Mouse (Mus musculus): ENCODE results near the gene Gstk1.

Gene Gstk1

GRCm38 (mm10) chr6:42270817-42271216, 25.1 kb downstream of the Gstk1 start:
- DNase-seq = no peak

- no peak for DNase-seq
These were observed 30.4 kb downstream of the Gstk1 start for GRCm38 (mm10) chr6:42276151-42276550.

GRCm38 (mm10) chr6:42282865-42283528, 37.3 kb downstream of the Gstk1 start:
- no peak for DNase-seq

GRCm38 (mm10) chr6:42286448-42286847, 40.7 kb downstream of the Gstk1 start, which contains the start of gene Clcn1:
Clcn1 (plus strand) TSS chr6:42286685.
- no peak for DNase-seq

GRCm38 (mm10) chr6:42287562-42287961, 41.8 kb downstream of the Gstk1 start:
- DNase-seq = no peak

GRCm38 (mm10) chr6:42293327-42293726, 47.6 kb downstream of the Gstk1 start:
- no peak for DNase-seq

- no peak for DNase-seq
These were observed 49.9 kb downstream of the Gstk1 start for GRCm38 (mm10) chr6:42295549-42296094.

GRCm38 (mm10) chr6:42299362-42299761, 53.6 kb downstream of the Gstk1 start:
- no peak for DNase-seq
